Mouse (Mus musculus) midbrain, embryonic 11.5 days (tissue): Measurements from ENCODE around the gene Ddit4l. TPM values are rescaled to one million over a fixed set of nuclear protein-coding genes. Genes with fewer than 3 reads are reported as not detected.

ENCODE experiments used
- ATAC-seq: fragments of 200-750 bp; cut with Nextera tagmentation; 2 replicates; pipeline ENCODE4 v1.8.0; 2017; ENCODE audit warnings: moderate TSS enrichment, moderate library complexity; ENCODE audit not compliant: low FRiP score
- DNase-seq: peaks from one replicate; pipeline ENCODE4 v3.0.0; 2015; ENCODE audit warnings: low spot score; ENCODE audit errors: missing footprints
- H3K27ac ChIP-seq: fragments of 300-500 bp; sonication (generic); 2 replicates; pipeline ENCODE4 v1.5.1; 2014; ENCODE audit warnings: low read depth, low read length
- H3K27me3 ChIP-seq: fragments of 300-500 bp; sonication (generic); 2 replicates; pipeline ENCODE4 v1.6.1; 2014; ENCODE audit warnings: mild to moderate bottlenecking, low read length, moderate library complexity, mixed read lengths; ENCODE audit not compliant: control insufficient read depth, insufficient read depth
- H3K36me3 ChIP-seq: fragments of 300-500 bp; sonication (generic); 2 replicates; pipeline ENCODE4 v1.6.1; 2014; ENCODE audit warnings: mild to moderate bottlenecking, low read length, moderate library complexity, mixed read lengths; ENCODE audit not compliant: control insufficient read depth, insufficient read depth
- H3K4me1 ChIP-seq: fragments of 300-500 bp; sonication (generic); 2 replicates; pipeline ENCODE4 v1.6.1; 2014; ENCODE audit warnings: low read length; ENCODE audit not compliant: control insufficient read depth, insufficient read depth
- H3K4me2 ChIP-seq: fragments of 300-500 bp; sonication (generic); 2 replicates; pipeline ENCODE4 v1.6.1; 2014; ENCODE audit warnings: mild to moderate bottlenecking, moderate library complexity
- H3K4me3 ChIP-seq: fragments of 300-500 bp; sonication (generic); 2 replicates; pipeline ENCODE4 v1.5.1; 2014; ENCODE audit warnings: low read depth, low read length
- H3K9ac ChIP-seq: fragments of 300-500 bp; sonication (generic); 2 replicates; pipeline ENCODE4 v1.6.1; 2014; ENCODE audit warnings: low read length
- H3K9me3 ChIP-seq: fragments of 300-500 bp; sonication (generic); 2 replicates; pipeline ENCODE4 v1.6.1; 2016; ENCODE audit warnings: low read length; ENCODE audit not compliant: control insufficient read depth
- WGBS: fragments of 180-500 bp; shearing (Covaris S2); extraction: QIAGEN DNeasy Blood & Tissue Kit; methylation state at CpG from one replicate; pipeline ENCODE4 v1.1.7; 2014; 5-methylcytosine and 5-hydroxymethylcytosine counted together
- polyA plus RNA-seq: library from polyadenylated mRNA; unstranded; fragments of >200 nt; fragmentation: Nextera tagmentation; extraction: Ambion mirVana; gene quantifications from 2 replicates; pipeline ENCODE4 v1.2.1, GENCODE M21; 2014

The Ddit4l gene
- polyA plus RNA-seq, 1 experiment from 2014 or later = 13.7 TPM

- no peak overlapping the region for H3K4me2 ChIP-seq
- no peak overlapping the region for H3K27ac ChIP-seq
- H3K4me3 ChIP-seq = no peak overlapping the region
- H3K9ac ChIP-seq = no peak overlapping the region
- H3K4me1 ChIP-seq = peaks cover 20% of the 10 kb centered on the region
- peaks cover 3% of the 10 kb centered on the region; the same call in 1 of the 2 replicates for H3K27me3 ChIP-seq
- H3K9me3 ChIP-seq = no peaks in the 10 kb centered on the region
- ATAC-seq (no peak), DNase-seq (no peak)
- WGBS = 92% methylated on average over 5 of the region's 5 CpGs
- H3K36me3 ChIP-seq = no peaks in the 10 kb centered on the region
These were observed 872 bp upstream of the Ddit4l start for GRCm38 (mm10) chr3:137620540-137620939.

- H3K4me2 ChIP-seq = no peak overlapping the region
- H3K27me3 ChIP-seq = peaks cover 3% of the 10 kb centered on the region; the same call in 1 of the 2 replicates
- peaks cover 20% of the 10 kb centered on the region for H3K4me1 ChIP-seq
- 16% methylated on average over 6 of the region's 6 CpGs for WGBS
- no peak overlapping the region for H3K9ac ChIP-seq
- H3K9me3 ChIP-seq = no peaks in the 10 kb centered on the region
- ATAC-seq (peak; percentile 18; the same call in 1 of the 2 replicates), DNase-seq (peak; percentile 85)
- H3K36me3 ChIP-seq = no peaks in the 10 kb centered on the region
- no peak overlapping the region for H3K4me3 ChIP-seq
- H3K27ac ChIP-seq = no peak overlapping the region
These were observed 679 bp downstream of the Ddit4l start for GRCm38 (mm10) chr3:137622091-137622490.

- Histone ChIP-seq H3K9me3 (no peaks in the 10 kb centered on the region), H3K4me3 (peak overlapping the region; percentile 49), H3K36me3 (no peaks in the 10 kb centered on the region), H3K27me3 (peaks cover 3% of the 10 kb centered on the region; the same call in 1 of the 2 replicates), H3K27ac (no peak overlapping the region), H3K9ac (peak overlapping the region; percentile 70), H3K4me1 (peaks cover 20% of the 10 kb centered on the region), H3K4me2 (peak overlapping the region; percentile 88)
- WGBS = 21% methylated on average over 14 of the region's 14 CpGs
- peak; percentile 89 for DNase-seq
- ATAC-seq = no peak; the same call in 1 of the 2 replicates
These were observed 1.6 kb downstream of the Ddit4l start for GRCm38 (mm10) chr3:137622895-137623580.

- Histone ChIP-seq H3K36me3 (no peaks in the 10 kb centered on the region), H3K27ac (no peak overlapping the region), H3K4me1 (peaks cover 20% of the 10 kb centered on the region), H3K4me3 (peak overlapping the region; percentile 49), H3K9ac (peak overlapping the region; percentile 70), H3K4me2 (peak overlapping the region; percentile 88), H3K27me3 (peaks cover 3% of the 10 kb centered on the region; the same call in 1 of the 2 replicates), H3K9me3 (no peaks in the 10 kb centered on the region)
- ATAC-seq (peak; percentile 95), DNase-seq (peak; percentile 97)
- under 1% methylated on average over 47 of the region's 47 CpGs for WGBS
These were observed 2.4 kb downstream of the Ddit4l start for GRCm38 (mm10) chr3:137623581-137624362.

GRCm38 (mm10) chr3:137625054-137625453, 3.6 kb downstream of the Ddit4l start:
- DNase-seq (no peak), ATAC-seq (no peak)
- no peak overlapping the region for H3K27ac ChIP-seq
- WGBS = 87% methylated on average over 5 of the region's 5 CpGs
- no peak overlapping the region for H3K4me2 ChIP-seq
- no peak overlapping the region for H3K9ac ChIP-seq
- H3K36me3 ChIP-seq = no peaks in the 10 kb centered on the region
- no peak overlapping the region for H3K4me3 ChIP-seq
- peaks cover 3% of the 10 kb centered on the region; the same call in 1 of the 2 replicates for H3K27me3 ChIP-seq
- peaks cover 20% of the 10 kb centered on the region for H3K4me1 ChIP-seq
- no peaks in the 10 kb centered on the region for H3K9me3 ChIP-seq

GRCm38 (mm10) chr3:137633726-137634125, 12.3 kb downstream of the Ddit4l start:
- ATAC-seq (no peak), DNase-seq (no peak)
- no peak overlapping the region for H3K9ac ChIP-seq
- no peaks in the 10 kb centered on the region for H3K4me1 ChIP-seq
- H3K27ac ChIP-seq = no peak overlapping the region
- H3K9me3 ChIP-seq = no peaks in the 10 kb centered on the region
- WGBS = 84% methylated on average over 10 of the region's 10 CpGs
- H3K4me3 ChIP-seq = no peak overlapping the region
- no peaks in the 10 kb centered on the region for H3K36me3 ChIP-seq
- no peaks in the 10 kb centered on the region for H3K27me3 ChIP-seq
- no peak overlapping the region for H3K4me2 ChIP-seq

- Histone ChIP-seq H3K36me3 (no peaks in the 10 kb centered on the region), H3K27me3 (no peaks in the 10 kb centered on the region)
These were observed 15.2 kb downstream of the Ddit4l start for GRCm38 (mm10) chr3:137636571-137636970.

GRCm38 (mm10) chr3:137641238-137641637, 19.8 kb downstream of the Ddit4l start:
- Histone ChIP-seq H3K27me3 (no peaks in the 10 kb centered on the region), H3K4me2 (no peak overlapping the region), H3K27ac (no peak overlapping the region), H3K9me3 (no peaks in the 10 kb centered on the region), H3K36me3 (no peaks in the 10 kb centered on the region), H3K9ac (no peak overlapping the region), H3K4me1 (peaks cover 7% of the 10 kb centered on the region; the same call in 1 of the 2 replicates), H3K4me3 (no peak overlapping the region)
- 89% methylated on average over 5 of the region's 5 CpGs for WGBS
- DNase-seq (no peak), ATAC-seq (no peak)

More at GRCm38 (mm10) chr3:137636571-137636970, 15.2 kb downstream of the Ddit4l start:
- Histone ChIP-seq H3K4me2 (no peak overlapping the region), H3K9me3 (no peaks in the 10 kb centered on the region), H3K9ac (no peak overlapping the region), H3K4me3 (no peak overlapping the region), H3K27ac (no peak overlapping the region), H3K4me1 (no peaks in the 10 kb centered on the region)
- ATAC-seq (no peak), DNase-seq (no peak)
- WGBS = 84% methylated on average over 4 of the region's 4 CpGs

GRCm38 (mm10) chr3:137642137-137642536, 20.7 kb downstream of the Ddit4l start:
- no peaks in the 10 kb centered on the region for H3K27me3 ChIP-seq

More at GRCm38 (mm10) chr3:137642137-137642536, 20.7 kb downstream of the Ddit4l start:
- Histone ChIP-seq H3K9ac (no peak overlapping the region), H3K4me3 (no peak overlapping the region), H3K4me2 (no peak overlapping the region), H3K9me3 (no peaks in the 10 kb centered on the region), H3K27ac (no peak overlapping the region), H3K4me1 (peaks cover 7% of the 10 kb centered on the region; the same call in 1 of the 2 replicates), H3K36me3 (no peaks in the 10 kb centered on the region)
- DNase-seq (peak; percentile 81), ATAC-seq (no peak)
- WGBS = 62% methylated on average over 8 of the region's 8 CpGs
